Mouse (Mus musculus): ENCODE data around the gene Twsg1.

DNA sequence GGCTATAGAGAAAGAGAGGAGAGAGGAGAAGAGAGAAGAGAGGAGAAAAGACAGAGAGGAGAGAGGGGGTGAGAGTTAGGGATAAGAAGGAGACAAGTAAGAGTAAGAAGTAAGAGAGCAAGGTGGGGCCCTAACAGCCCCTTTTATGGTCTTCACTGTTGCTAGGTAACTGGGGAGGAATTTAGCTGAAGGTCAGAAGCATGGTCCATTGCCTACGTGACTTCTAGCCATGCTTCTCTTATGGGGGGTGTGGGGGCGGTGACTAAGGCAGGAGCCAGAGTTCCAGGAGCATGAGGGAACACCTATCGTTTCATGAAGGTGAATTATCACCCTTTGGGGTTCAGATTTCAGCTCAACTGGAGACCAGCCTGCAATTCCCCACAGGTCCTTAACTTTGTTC, 55.0 kb downstream of the Twsg1 start:
- TF ChIP-seq GATA1 (IDR thresholded peaks at IDR 0.05; ENCODE audit: borderline replicate concordance, low read length) (no peak), FLI1 (IDR thresholded peaks at IDR 0.05; ENCODE audit: low read length) (no peak)

Data from megakaryocyte, embryonic 14.5 days (primary cell).